Mouse (Mus musculus): ENCODE results near the gene Cdk8. TPM values are rescaled to one million over a fixed set of nuclear protein-coding genes. Genes with fewer than 3 reads are reported as not detected.

The Cdk8 gene
- polyA plus RNA-seq, 1 experiment from 2014 or later: 44.3 TPM

- in situ Hi-C loops (cut with MboI; ENCODE audit: low pct_unique_long_range_greater_than_20kb): no loop called here
- ATAC-seq: no peak
- DNase-seq (ENCODE audit: low read depth, low spot score): no peak
- ChIA-PET CTCF (interaction anchor here (0.6 kb wide), 1 partner anchor 142 kb away, joined by 3 read pairs; no protein-coding TSS in a partner anchor), POLR2A (no interaction called here)
- peaks cover 3% of the 10 kb centered on the region for H3K27me3 ChIP-seq
- TF ChIP-seq CTCF (IDR thresholded peaks at IDR 0.05): no peak
These were observed 103.4 kb downstream of the Cdk8 start for GRCm38 (mm10) chr5:146334410-146334809.

GRCm38 (mm10) chr5:146338064-146338463 is 107.0 kb downstream of the Cdk8 start:
- H3K27me3 ChIP-seq: peaks cover 3% of the 10 kb centered on the region
- in situ Hi-C loops (cut with MboI; ENCODE audit: low pct_unique_long_range_greater_than_20kb): no loop called here
- no peak for ATAC-seq
- ChIA-PET CTCF (no interaction called here), POLR2A (no interaction called here)
- DNase-seq (ENCODE audit: low read depth, low spot score): no peak
- no peak for TF ChIP-seq CTCF (IDR thresholded peaks at IDR 0.05)

GRCm38 (mm10) chr5:146340037-146340436 is 109.0 kb downstream of the Cdk8 start:
- in situ Hi-C loops (cut with MboI; ENCODE audit: low pct_unique_long_range_greater_than_20kb): no loop called here
- ChIA-PET POLR2A (no interaction called here), CTCF (interaction anchor here (1.7 to 2.7 kb wide), 2 partner anchors 9 to 12 kb away, joined by 6 to 9 read pairs; no protein-coding TSS in a partner anchor)
- H3K27me3 ChIP-seq: peaks cover 5% of the 10 kb centered on the region
- no peak for TF ChIP-seq CTCF (IDR thresholded peaks at IDR 0.05)
- ATAC-seq (no peak), DNase-seq (ENCODE audit: low read depth, low spot score) (no peak)

- CTCF ChIA-PET: no interaction called here
- DNase-seq (ENCODE audit: low read depth, low spot score) (no peak), ATAC-seq (no peak)
- peaks cover 17% of the 10 kb centered on the region for H3K27me3 ChIP-seq
- TF ChIP-seq CTCF (IDR thresholded peaks at IDR 0.05): no peak
- in situ Hi-C loops (cut with MboI; ENCODE audit: low pct_unique_long_range_greater_than_20kb): no loop called here
- POLR2A ChIA-PET: no interaction called here
These were observed 114.1 kb downstream of the Cdk8 start for GRCm38 (mm10) chr5:146344911-146345686.

- in situ Hi-C loops (cut with MboI; ENCODE audit: low pct_unique_long_range_greater_than_20kb): no loop called here
- CTCF ChIA-PET: no interaction called here
- TF ChIP-seq CTCF (IDR thresholded peaks at IDR 0.05): no peak
- peaks cover 34% of the 10 kb centered on the region for H3K27me3 ChIP-seq
- no peak for DNase-seq (ENCODE audit: low read depth, low spot score)
- ATAC-seq: no peak
- POLR2A ChIA-PET: no interaction called here
These were observed 116.1 kb downstream of the Cdk8 start for GRCm38 (mm10) chr5:146347081-146347480.

GRCm38 (mm10) chr5:146349183-146349582 is 118.2 kb downstream of the Cdk8 start:
- CTCF ChIA-PET: interaction anchor here (1.0 kb wide), 1 partner anchor 97 kb away, joined by 4 read pairs; no protein-coding TSS in a partner anchor

GRCm38 (mm10) chr5:146350784-146351183 is 119.8 kb downstream of the Cdk8 start:
- ATAC-seq (no peak), DNase-seq (ENCODE audit: low read depth, low spot score) (no peak)
- H3K27me3 ChIP-seq: peaks cover 51% of the 10 kb centered on the region
- in situ Hi-C loops (cut with MboI; ENCODE audit: low pct_unique_long_range_greater_than_20kb): loop anchor here (10.0 kb wide), 1 partner anchor 234 kb away; the partner anchor contains the start of gene Gpr12
- CTCF ChIA-PET: interaction anchor here (1.0 to 1.4 kb wide), 2 partner anchors 9 to 11 kb away, joined by 3 to 6 read pairs; no protein-coding TSS in a partner anchor
- no peak for TF ChIP-seq CTCF (IDR thresholded peaks at IDR 0.05)
- POLR2A ChIA-PET: no interaction called here

More at GRCm38 (mm10) chr5:146349183-146349582, 118.2 kb downstream of the Cdk8 start:
- in situ Hi-C loops (cut with MboI; ENCODE audit: low pct_unique_long_range_greater_than_20kb): no loop called here
- no peak for TF ChIP-seq CTCF (IDR thresholded peaks at IDR 0.05)
- peaks cover 42% of the 10 kb centered on the region for H3K27me3 ChIP-seq
- DNase-seq (ENCODE audit: low read depth, low spot score): no peak
- POLR2A ChIA-PET: no interaction called here
- ATAC-seq: no peak

GRCm38 (mm10) chr5:146352006-146352405 is 121.0 kb downstream of the Cdk8 start:
- H3K27me3 ChIP-seq: peaks cover 48% of the 10 kb centered on the region
- ChIA-PET CTCF (interaction anchor here (1.4 to 1.7 kb wide), 2 partner anchors 12 to 21 kb away, joined by 3 to 6 read pairs; no protein-coding TSS in a partner anchor), POLR2A (no interaction called here)
- no peak for DNase-seq (ENCODE audit: low read depth, low spot score)
- no peak for ATAC-seq
- in situ Hi-C loops (cut with MboI; ENCODE audit: low pct_unique_long_range_greater_than_20kb): loop anchor here (10.0 kb wide), 1 partner anchor 233 kb away; the partner anchor contains the start of gene Gpr12
- TF ChIP-seq CTCF (IDR thresholded peaks at IDR 0.05): no peak

Other genes starting within 250 kb of the Cdk8 start
- gene Cyp3a25, start 221.6 kb upstream of the Cdk8 start, polyA plus RNA-seq (2021): not detected
- gene Cyp3a59, start 152.0 kb upstream of the Cdk8 start, polyA plus RNA-seq (2021): not detected
- gene Gm5565, start 70.7 kb upstream of the Cdk8 start, polyA plus RNA-seq (2021): not detected
- gene Gm6309, start 60.5 kb upstream of the Cdk8 start, polyA plus RNA-seq (2021): not detected
- not detected for gene 1700001J03Rik, start 45.9 kb upstream of the Cdk8 start, polyA plus RNA-seq (2021)
- 82.9 TPM for gene Rnf6, start 9.7 kb upstream of the Cdk8 start, polyA plus RNA-seq (2021)
- gene Wasf3, start 153.8 kb downstream of the Cdk8 start, polyA plus RNA-seq (2021): 19.0 TPM